9 mouse cellular contexts compared by ENCODE assay signal in the genomic region with DNA sequence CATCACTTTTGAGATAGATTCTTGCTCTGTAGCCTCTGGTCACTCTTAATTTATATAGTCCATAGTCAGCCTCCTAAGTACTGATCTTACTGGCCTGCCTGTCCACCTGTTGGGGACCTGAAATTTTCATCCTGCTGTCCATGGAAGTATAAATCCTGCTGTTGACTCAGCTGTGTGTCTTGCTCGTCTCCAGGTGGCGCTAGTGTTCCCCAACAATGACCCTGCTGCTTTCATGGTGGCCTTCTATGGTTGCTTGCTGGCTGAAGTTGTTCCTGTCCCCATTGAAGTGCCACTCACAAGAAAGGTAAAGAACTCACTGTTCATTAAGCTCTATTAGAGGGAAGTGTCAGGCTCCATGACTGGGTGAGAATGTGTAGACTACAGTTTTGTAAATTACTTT.
DNase-seq lines count a peak whose midpoint lies in the region; ATAC-seq and TF ChIP-seq lines count a peak whose summit lies in the region.
"Had no signal": no experiment of that assay in that cellular context is flagged by ENCODE, and none has a peak within 500 bp of the region (broad histone marks: within the 10 kb centered on the region; RNA-seq: fewer than 3 reads in every experiment).

No protein-coding gene starts in this region.

- peaks cover 11% of the 10 kb centered on the region for H3K36me3 ChIP-seq in liver, adult 2 months (ENCODE audit: control insufficient read depth, insufficient read depth, low read length)
- no peaks in the 10 kb centered on the region for H3K36me3 ChIP-seq in liver, embryonic 12.5 days
- H3K36me3 ChIP-seq in kidney, postnatal 0 days (ENCODE audit: insufficient read depth, low read length) = no peaks in the 10 kb centered on the region
- no peaks in the 10 kb centered on the region for H3K36me3 ChIP-seq in intestine, embryonic 15.5 days
- H3K36me3 ChIP-seq: limb, embryonic 12.5 days had no signal

- TF ChIP-seq POLR2A in cerebellum, adult 2 months (IDR thresholded peaks at IDR 0.05; ENCODE audit: borderline replicate concordance, insufficient read depth, low read length) = no peak
- TF ChIP-seq POLR2A in liver, adult 2 months (IDR thresholded peaks at IDR 0.05; ENCODE audit: extremely low read depth, insufficient read depth, low read length) = no peak

- no peaks in the 10 kb centered on the region for H3K4me1 ChIP-seq in cerebellum, adult 2 months (ENCODE audit: control insufficient read depth, insufficient read depth, low read length)
- no peaks in the 10 kb centered on the region for H3K4me1 ChIP-seq in liver, adult 2 months (ENCODE audit: control insufficient read depth, insufficient read depth, low read length)
- no peaks in the 10 kb centered on the region for H3K4me1 ChIP-seq in liver, embryonic 12.5 days
- H3K4me1 ChIP-seq in kidney, postnatal 0 days (replicated peaks; ENCODE audit: insufficient read depth, low read length) = no peaks in the 10 kb centered on the region
- H3K4me1 ChIP-seq in intestine, embryonic 15.5 days (replicated peaks) = no peaks in the 10 kb centered on the region
- H3K4me1 ChIP-seq: limb, embryonic 12.5 days had no signal

- H3K9ac ChIP-seq in liver, adult 2 months (ENCODE audit: low read depth, low read length) = no peak overlapping the region
- H3K9ac ChIP-seq in liver, embryonic 12.5 days = no peak overlapping the region
- no peak overlapping the region for H3K9ac ChIP-seq in kidney, postnatal 0 days (ENCODE audit: low read depth, low read length)
- no peak overlapping the region for H3K9ac ChIP-seq in intestine, embryonic 15.5 days
- H3K9ac ChIP-seq: limb, embryonic 12.5 days had no signal

- H3K27ac ChIP-seq in cerebellum, adult 2 months (ENCODE audit: insufficient read depth, low read length) = no peak overlapping the region
- no peak overlapping the region for H3K27ac ChIP-seq in liver, adult 2 months (replicated peaks; ENCODE audit: insufficient read depth, low read depth, low read length)
- no peak overlapping the region for H3K27ac ChIP-seq in liver, embryonic 12.5 days
- H3K27ac ChIP-seq in kidney, postnatal 0 days = no peak overlapping the region
- H3K27ac ChIP-seq in intestine, embryonic 15.5 days = no peak overlapping the region
- H3K27ac ChIP-seq: limb, embryonic 12.5 days had no signal

- TF ChIP-seq CTCF in cerebellum, adult 2 months (IDR thresholded peaks at IDR 0.05; ENCODE audit: borderline replicate concordance, insufficient read depth, low read depth, low read length) = peak; percentile 41; the same call in 1 of the 2 replicates
- peak; percentile 79 for TF ChIP-seq CTCF in liver, adult 2 months (IDR thresholded peaks at IDR 0.05; ENCODE audit: low read depth, low read length)
- TF ChIP-seq CTCF in kidney, postnatal 0 days (IDR thresholded peaks at IDR 0.05; ENCODE audit: low read depth) = peak; percentile 63

- H3K4me3 ChIP-seq in cerebellum, adult 2 months (replicated peaks; ENCODE audit: insufficient read depth, low read depth, low read length) = no peak overlapping the region
- no peak overlapping the region for H3K4me3 ChIP-seq in liver, adult 2 months (ENCODE audit: insufficient read depth, low read depth, low read length)
- H3K4me3 ChIP-seq in liver, embryonic 12.5 days = no peak overlapping the region
- H3K4me3 ChIP-seq in kidney, postnatal 0 days (replicated peaks; ENCODE audit: low read depth, low read length) = no peak overlapping the region
- no peak overlapping the region for H3K4me3 ChIP-seq in intestine, embryonic 15.5 days (replicated peaks)
- H3K4me3 ChIP-seq: limb, embryonic 12.5 days had no signal

- H3K27me3 ChIP-seq in cerebellum, adult 2 months (ENCODE audit: control insufficient read depth, insufficient read depth, low read length) = no peaks in the 10 kb centered on the region
- H3K27me3 ChIP-seq in liver, adult 2 months (ENCODE audit: control insufficient read depth, insufficient read depth, low read length) = no peaks in the 10 kb centered on the region
- H3K27me3 ChIP-seq in liver, embryonic 12.5 days (replicated peaks) = no peaks in the 10 kb centered on the region
- H3K27me3 ChIP-seq in kidney, postnatal 0 days (ENCODE audit: insufficient read depth, low read length) = no peaks in the 10 kb centered on the region
- no peaks in the 10 kb centered on the region for H3K27me3 ChIP-seq in intestine, embryonic 15.5 days (replicated peaks)
- H3K27me3 ChIP-seq: limb, embryonic 12.5 days had no signal

- no peak overlapping the region for H3K4me2 ChIP-seq in liver, embryonic 12.5 days
- no peak overlapping the region for H3K4me2 ChIP-seq in kidney, postnatal 0 days (ENCODE audit: low read length)
- no peak overlapping the region for H3K4me2 ChIP-seq in intestine, embryonic 15.5 days (replicated peaks)
- H3K4me2 ChIP-seq: limb, embryonic 12.5 days had no signal

- no peaks in the 10 kb centered on the region for H3K9me3 ChIP-seq in liver, embryonic 12.5 days (replicated peaks)
- no peaks in the 10 kb centered on the region for H3K9me3 ChIP-seq in kidney, postnatal 0 days (replicated peaks; ENCODE audit: low read length)
- no peaks in the 10 kb centered on the region for H3K9me3 ChIP-seq in intestine, embryonic 15.5 days
- H3K9me3 ChIP-seq: limb, embryonic 12.5 days had no signal

- 10% methylated on average over 2 of the region's 2 CpGs for WGBS in cerebellum, adult 2 months
- WGBS in liver, adult 2 months = 38% methylated on average over 2 of the region's 2 CpGs
- 6% methylated on average over 2 of the region's 2 CpGs for WGBS in liver, embryonic 12.5 days (ENCODE audit: insufficient replicate concordance)
- WGBS in kidney, postnatal 0 days = 13% methylated on average over 2 of the region's 2 CpGs
- WGBS in intestine, embryonic 15.5 days = 20% methylated on average over 2 of the region's 2 CpGs

- no peaks in the 10 kb centered on the region for H3K79me2 ChIP-seq in liver, adult 2 months (ENCODE audit: control insufficient read depth, insufficient read depth, low read length)

- DNase-seq in cerebellum, adult 2 months = no peak
- DNase-seq in cerebellum, adult 9-10 months = no peak
- peak; percentile 36 for DNase-seq in liver, adult 2 months (ENCODE audit: extremely low read depth, low read depth, low spot score)
- peak; percentile 44 for DNase-seq in adrenal gland, postnatal 25 days
- peak; percentile 30 for DNase-seq in kidney, postnatal 0 days (ENCODE audit: low spot score)
- peak; percentile 26 for DNase-seq in retina, adult 2 months (ENCODE audit: low read depth, low spot score)

- no peak for ATAC-seq in liver, embryonic 12.5 days
- no peak for ATAC-seq in kidney, postnatal 0 days (replicated peaks; ENCODE audit: low FRiP score, low read depth)
- no peak for ATAC-seq in intestine, embryonic 15.5 days

Comparison
In these comparisons a context has a peak if more than half of its experiments do, and no peak if none do; other contexts are left out.
1. DNase-seq: peak in liver, adult 2 months (single experiment), adrenal gland, postnatal 25 days (single experiment), kidney, postnatal 0 days (single experiment) and retina, adult 2 months (single experiment); none in cerebellum, adult 2 months (0 of 2) and cerebellum, adult 9-10 months (single experiment).
2. Peak in every context shown above with its lines, with median percentiles within 50 percentile points of each other: CTCF ChIP-seq.